Mouse (Mus musculus): ENCODE measurements around the gene Btg1. TPM values are rescaled to one million over a fixed set of nuclear protein-coding genes. Genes with fewer than 3 reads are reported as not detected.

Btg1 gene
- polyA plus RNA-seq, 1 experiment from 2014 or later = 58.8 TPM

DNA sequence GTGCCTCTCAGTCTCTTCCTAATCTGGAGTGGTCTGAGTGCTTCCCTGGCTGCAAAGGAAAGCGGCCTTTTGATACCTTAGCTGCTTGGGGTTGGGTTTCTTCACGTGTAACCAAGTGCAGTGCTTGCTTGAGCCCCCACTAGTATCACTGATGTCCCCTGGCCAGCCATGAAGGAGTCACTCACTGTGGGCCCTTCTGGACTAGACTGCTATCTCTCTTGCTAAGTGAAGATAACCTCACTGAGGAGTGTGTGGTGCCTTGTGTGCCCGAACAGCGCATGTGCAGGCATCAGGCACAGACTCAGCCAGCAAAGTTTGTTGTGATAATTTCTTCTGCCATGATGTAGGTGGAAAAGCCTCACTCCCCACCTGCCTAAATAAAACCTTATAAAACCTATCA lies 8.9 kb downstream of the Btg1 start:
- peaks cover 48% of the 10 kb centered on the region for H3K4me1 ChIP-seq
- no peak overlapping the region for H3K4me3 ChIP-seq
- 75% methylated on average over 4 of the region's 4 CpGs for WGBS
- H3K4me2 ChIP-seq (replicated peaks) = no peak overlapping the region
- no peak overlapping the region for H3K9ac ChIP-seq
- no peak for ATAC-seq (ENCODE audit: low FRiP score, low read depth)
- H3K36me3 ChIP-seq = peaks cover 71% of the 10 kb centered on the region
- no peak overlapping the region for H3K27ac ChIP-seq
- H3K9me3 ChIP-seq = no peaks in the 10 kb centered on the region
- no peaks in the 10 kb centered on the region for H3K27me3 ChIP-seq

- WGBS = 88% methylated on average over 10 of the region's 10 CpGs
- ATAC-seq (ENCODE audit: low FRiP score, low read depth) = no peak
- no peaks in the 10 kb centered on the region for H3K27me3 ChIP-seq
- no peak overlapping the region for H3K9ac ChIP-seq
- H3K4me3 ChIP-seq = no peak overlapping the region
- no peak overlapping the region for H3K4me2 ChIP-seq (replicated peaks)
- H3K27ac ChIP-seq = no peak overlapping the region
- H3K36me3 ChIP-seq = peaks cover 70% of the 10 kb centered on the region
- H3K4me1 ChIP-seq = peaks cover 44% of the 10 kb centered on the region
- no peaks in the 10 kb centered on the region for H3K9me3 ChIP-seq
Measured at GRCm38 (mm10) chr10:96626120-96626750, 9.4 kb downstream of the Btg1 start.

DNA sequence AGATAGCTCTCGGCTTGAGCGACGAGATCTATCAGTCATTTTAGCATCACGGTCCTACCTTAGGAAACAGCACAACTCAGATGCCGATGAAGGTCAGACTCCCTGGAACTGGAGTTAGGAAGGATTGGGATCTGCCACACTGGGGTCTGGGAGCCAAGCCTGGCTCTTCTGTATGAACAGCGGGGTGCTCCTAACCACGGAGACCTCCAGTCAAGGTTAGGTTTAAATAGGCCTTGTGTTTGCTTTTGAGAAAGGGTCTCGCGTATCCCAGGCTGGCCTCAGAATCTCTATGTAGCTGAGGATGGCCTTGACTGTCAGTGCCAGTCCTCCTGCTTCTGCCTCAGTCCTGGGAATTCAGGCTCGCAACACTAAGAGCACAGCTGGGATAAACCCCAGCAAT lies 10.5 kb downstream of the Btg1 start:
- Histone ChIP-seq H3K9me3 (no peaks in the 10 kb centered on the region), H3K27me3 (no peaks in the 10 kb centered on the region), H3K4me3 (no peak overlapping the region), H3K9ac (no peak overlapping the region), H3K27ac (no peak overlapping the region), H3K36me3 (peaks cover 60% of the 10 kb centered on the region), H3K4me1 (peaks cover 33% of the 10 kb centered on the region), H3K4me2 (replicated peaks) (no peak overlapping the region)
- no peak for ATAC-seq (ENCODE audit: low FRiP score, low read depth)
- 94% methylated on average over 10 of the region's 10 CpGs for WGBS

DNA sequence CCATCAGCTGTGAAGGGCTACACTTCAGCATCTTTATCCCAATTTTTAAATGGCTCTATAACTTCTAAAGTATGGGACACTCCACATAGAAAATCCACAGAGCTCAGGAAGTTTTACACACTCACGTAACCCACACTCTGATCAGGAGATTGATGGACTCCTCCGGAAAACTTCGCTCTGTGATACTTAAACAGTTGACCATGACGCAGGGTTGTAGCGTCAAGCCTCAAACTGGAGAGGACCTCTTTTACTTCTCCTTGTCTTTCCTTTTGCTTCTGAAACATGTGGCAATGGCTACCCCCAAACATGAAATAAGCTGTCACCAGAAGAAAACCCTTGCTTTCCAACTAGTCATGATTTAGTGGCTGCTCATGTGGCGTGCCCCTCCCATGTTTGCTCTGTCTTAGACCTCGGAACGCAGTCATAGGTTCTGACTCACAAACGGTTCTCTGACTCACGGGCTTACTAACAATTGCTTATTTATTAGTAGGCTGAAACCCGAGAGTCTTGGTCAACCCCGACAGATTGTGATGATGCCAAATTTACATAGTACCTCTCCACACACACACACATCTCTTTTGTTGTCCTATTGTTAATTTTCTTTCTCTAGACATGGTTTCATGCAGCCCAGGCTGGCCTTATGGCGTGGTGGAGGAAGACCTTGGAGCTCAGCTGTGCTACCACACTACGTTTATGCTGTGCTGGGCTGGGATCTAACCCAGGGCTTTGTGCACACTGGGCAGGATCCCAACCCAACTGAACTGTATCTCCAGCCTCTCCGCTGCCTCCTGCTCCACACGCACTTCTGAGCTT lies 11.5 kb downstream of the Btg1 start:
- no peak overlapping the region for H3K9ac ChIP-seq
- H3K4me1 ChIP-seq = peaks cover 24% of the 10 kb centered on the region
- WGBS = 85% methylated on average over 16 of the region's 16 CpGs
- H3K9me3 ChIP-seq = no peaks in the 10 kb centered on the region
- no peaks in the 10 kb centered on the region for H3K27me3 ChIP-seq
- peaks cover 52% of the 10 kb centered on the region for H3K36me3 ChIP-seq
- H3K4me2 ChIP-seq (replicated peaks) = no peak overlapping the region
- ATAC-seq (ENCODE audit: low FRiP score, low read depth) = no peak
- no peak overlapping the region for H3K4me3 ChIP-seq
- no peak overlapping the region for H3K27ac ChIP-seq

- Histone ChIP-seq H3K27ac (no peak overlapping the region), H3K4me2 (replicated peaks) (no peak overlapping the region), H3K4me1 (peaks cover 20% of the 10 kb centered on the region; the same call in 1 of the 2 replicates), H3K27me3 (no peaks in the 10 kb centered on the region), H3K9ac (no peak overlapping the region), H3K4me3 (no peak overlapping the region), H3K9me3 (no peaks in the 10 kb centered on the region), H3K36me3 (peaks cover 46% of the 10 kb centered on the region)
- WGBS = 89% methylated on average over 7 of the region's 7 CpGs
- no peak for ATAC-seq (ENCODE audit: low FRiP score, low read depth)
Measured at GRCm38 (mm10) chr10:96628913-96629199, 12.1 kb downstream of the Btg1 start.

- Histone ChIP-seq H3K27me3 (no peaks in the 10 kb centered on the region), H3K4me2 (replicated peaks) (no peak overlapping the region), H3K36me3 (peaks cover 38% of the 10 kb centered on the region), H3K4me1 (peaks cover 18% of the 10 kb centered on the region; the same call in 1 of the 2 replicates), H3K9ac (no peak overlapping the region), H3K4me3 (no peak overlapping the region), H3K27ac (no peak overlapping the region), H3K9me3 (no peaks in the 10 kb centered on the region)
- no peak for ATAC-seq (ENCODE audit: low FRiP score, low read depth)
- 62% methylated on average over 5 of the region's 5 CpGs for WGBS
Measured at GRCm38 (mm10) chr10:96630110-96630509, 13.3 kb downstream of the Btg1 start.

DNA sequence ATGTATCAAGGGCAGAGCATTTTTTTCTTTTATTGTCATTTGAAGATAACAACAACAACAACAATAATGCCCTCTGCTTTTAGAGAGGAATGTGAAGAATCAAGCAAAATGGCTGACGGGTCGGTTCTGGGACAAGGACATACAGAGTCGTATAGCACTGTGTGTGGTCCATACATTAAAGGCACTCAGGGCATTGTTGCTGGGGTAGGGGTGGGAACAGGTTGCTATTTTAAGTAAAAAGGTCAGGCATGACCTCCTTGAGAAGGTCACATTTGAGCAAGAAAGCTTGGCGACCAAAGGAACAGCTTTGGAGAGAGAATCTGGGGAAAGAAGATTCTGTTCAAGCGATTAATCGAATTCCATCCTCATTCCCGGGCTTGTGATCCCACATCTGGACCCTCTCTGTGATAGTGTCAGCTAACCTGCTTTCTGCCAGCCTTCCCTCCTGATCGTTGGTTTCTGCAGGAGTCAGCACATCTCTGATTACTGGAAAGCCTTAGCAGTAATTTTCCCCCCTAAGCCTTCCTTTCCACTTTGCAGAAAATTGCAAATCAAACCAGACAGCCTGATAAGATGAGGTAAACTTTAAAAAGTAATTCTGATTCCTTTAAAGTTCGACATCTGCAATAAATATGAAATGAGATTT lies 14.4 kb downstream of the Btg1 start:
- Histone ChIP-seq H3K36me3 (peaks cover 38% of the 10 kb centered on the region), H3K27me3 (no peaks in the 10 kb centered on the region), H3K4me1 (peaks cover 12% of the 10 kb centered on the region; the same call in 1 of the 2 replicates), H3K27ac (no peak overlapping the region), H3K9ac (no peak overlapping the region), H3K9me3 (no peaks in the 10 kb centered on the region), H3K4me2 (replicated peaks) (no peak overlapping the region), H3K4me3 (no peak overlapping the region)
- 53% methylated on average over 9 of the region's 9 CpGs for WGBS
- ATAC-seq (ENCODE audit: low FRiP score, low read depth) = no peak

- Histone ChIP-seq H3K4me3 (no peak overlapping the region), H3K27me3 (no peaks in the 10 kb centered on the region), H3K4me1 (0 out of 2 replicates have a peak, but pooled peaks cover 4% of the 10 kb centered on the region), H3K9me3 (no peaks in the 10 kb centered on the region), H3K9ac (no peak overlapping the region), H3K27ac (no peak overlapping the region), H3K4me2 (replicated peaks) (no peak overlapping the region), H3K36me3 (peaks cover 27% of the 10 kb centered on the region)
- WGBS = 68% methylated on average over 12 of the region's 12 CpGs
- ATAC-seq (ENCODE audit: low FRiP score, low read depth) = no peak
Measured at GRCm38 (mm10) chr10:96632271-96633144, 15.7 kb downstream of the Btg1 start.

GRCm38 (mm10) chr10:96633145-96633516 lies 16.3 kb downstream of the Btg1 start:
- 83% methylated on average over 4 of the region's 4 CpGs for WGBS
- no peak overlapping the region for H3K4me2 ChIP-seq (replicated peaks)
- no peak overlapping the region for H3K9ac ChIP-seq
- no peak overlapping the region for H3K27ac ChIP-seq
- H3K9me3 ChIP-seq = no peaks in the 10 kb centered on the region
- H3K4me1 ChIP-seq = 0 out of 2 replicates have a peak, but pooled peaks cover 4% of the 10 kb centered on the region
- ATAC-seq (ENCODE audit: low FRiP score, low read depth) = no peak
- peaks cover 22% of the 10 kb centered on the region for H3K36me3 ChIP-seq
- no peak overlapping the region for H3K4me3 ChIP-seq
- H3K27me3 ChIP-seq = no peaks in the 10 kb centered on the region

DNA sequence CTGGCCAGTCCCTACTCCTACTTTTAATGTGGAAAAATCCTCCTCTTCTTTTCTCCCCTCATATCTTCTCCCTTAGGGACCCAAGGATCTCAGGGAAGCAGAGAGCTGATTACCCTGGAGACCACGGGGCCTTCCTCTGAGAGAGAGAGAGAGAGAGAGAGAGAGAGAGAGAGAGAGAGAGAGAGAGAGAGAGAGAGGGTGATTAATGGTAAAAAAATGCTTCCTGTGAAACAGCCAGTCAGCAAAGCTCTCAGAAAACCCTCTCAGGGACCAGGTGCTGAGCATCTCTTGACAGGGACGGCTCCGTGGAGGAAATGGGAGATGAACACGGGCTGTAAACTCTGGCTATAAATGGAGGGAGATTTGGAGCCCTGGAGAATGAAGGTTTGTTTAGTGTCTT lies 18.7 kb downstream of the Btg1 start:
- H3K4me3 ChIP-seq = no peak overlapping the region
- H3K9ac ChIP-seq = no peak overlapping the region
- ATAC-seq (ENCODE audit: low FRiP score, low read depth) = no peak
- no peaks in the 10 kb centered on the region for H3K27me3 ChIP-seq
- H3K9me3 ChIP-seq = no peaks in the 10 kb centered on the region
- H3K4me1 ChIP-seq = no peaks in the 10 kb centered on the region
- no peak overlapping the region for H3K27ac ChIP-seq
- peaks cover 9% of the 10 kb centered on the region; the same call in 1 of the 2 replicates for H3K36me3 ChIP-seq
- no peak overlapping the region for H3K4me2 ChIP-seq (replicated peaks)
- 21% methylated on average over 4 of the region's 4 CpGs for WGBS

GRCm38 (mm10) chr10:96638477-96638876 lies 21.7 kb downstream of the Btg1 start:
- Histone ChIP-seq H3K4me2 (replicated peaks) (no peak overlapping the region), H3K4me3 (no peak overlapping the region), H3K27ac (no peak overlapping the region), H3K9ac (no peak overlapping the region), H3K4me1 (no peaks in the 10 kb centered on the region), H3K9me3 (no peaks in the 10 kb centered on the region), H3K27me3 (no peaks in the 10 kb centered on the region), H3K36me3 (0 out of 2 replicates have a peak, but pooled peaks cover 6% of the 10 kb centered on the region)
- no peak for ATAC-seq (ENCODE audit: low FRiP score, low read depth)
- WGBS = 80% methylated on average over 2 of the region's 2 CpGs

GRCm38 (mm10) chr10:96642014-96642413 lies 25.2 kb downstream of the Btg1 start:
- Histone ChIP-seq H3K9ac (no peak overlapping the region), H3K4me1 (peaks cover 11% of the 10 kb centered on the region), H3K27me3 (no peaks in the 10 kb centered on the region), H3K9me3 (no peaks in the 10 kb centered on the region), H3K4me3 (no peak overlapping the region), H3K36me3 (0 out of 2 replicates have a peak, but pooled peaks cover 6% of the 10 kb centered on the region), H3K4me2 (replicated peaks) (no peak overlapping the region), H3K27ac (no peak overlapping the region)
- ATAC-seq (ENCODE audit: low FRiP score, low read depth) = no peak
- WGBS = 63% methylated on average over 4 of the region's 4 CpGs

All from limb, embryonic 13.5 days (tissue).